Mouse (Mus musculus) adrenal gland, postnatal 4 days (tissue): ENCODE results near the gene Myrip. TPM values are rescaled to one million over a fixed set of nuclear protein-coding genes. Genes with fewer than 3 reads are reported as not detected.
"Not testable (repeated sequence)": the region's sequence is repeated elsewhere in the genome, so short reads cannot be mapped to it uniquely, and the experiment has no call there.

Source experiments
- DNase-seq, 2 experiments: peaks; one replicate each; pipeline ENCODE4 v3.0.0; 2021 to 2022; ENCODE audit warnings: low spot score in 2 of 2, mixed read lengths in 2 of 2
- long read RNA-seq, 2 experiments: library from polyadenylated mRNA; stranded (forward); transcript quantifications; one replicate each; pipeline ENCODE4 v2.0.0; 2021
- total RNA-seq, 2 experiments: library from RNA; stranded (reverse); gene quantifications; 2 replicates each; pipeline ENCODE4 v1.2.3; 2021

Myrip gene
- total RNA-seq = 10 to 100 TPM; 16.8 to 17.3 TPM
- long read RNA-seq, experiment 1, partial matches to known transcripts = 0 of 6 reads
- long read RNA-seq, experiment 1, other reads (novel, unspliced or antisense) = 6 of 6 reads
- long read RNA-seq, experiment 2, full-length matches to known transcripts = 1 of 9 reads
- long read RNA-seq, experiment 2, partial matches to known transcripts = 1 of 9 reads
- long read RNA-seq, experiment 2, other reads (novel, unspliced or antisense) = 7 of 9 reads

DNA sequence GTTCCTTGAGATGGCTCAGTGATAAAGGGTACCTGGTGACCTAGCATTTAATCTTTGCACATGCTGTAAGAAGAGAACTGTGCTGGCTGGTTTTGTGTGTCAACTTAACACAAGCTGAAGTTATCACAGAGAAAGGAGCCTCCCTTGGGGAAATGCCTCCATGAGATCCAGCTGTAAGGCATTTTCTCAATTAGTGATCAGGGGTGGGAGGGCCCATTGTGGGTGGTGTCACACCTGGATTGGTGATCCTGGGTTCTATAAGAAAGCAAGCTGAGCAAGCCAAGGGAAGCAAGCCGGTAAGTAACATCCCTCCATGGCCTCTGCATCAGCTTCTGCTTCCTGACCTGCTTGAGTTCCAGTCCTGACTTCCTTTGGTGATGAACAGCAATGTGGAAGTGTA is at the start of gene Myrip:
Gene Myrip, plus strand, starts transcription at position 301 of the 400 bp plus-strand sequence.
- not testable (repeated sequence) for DNase-seq

DNA sequence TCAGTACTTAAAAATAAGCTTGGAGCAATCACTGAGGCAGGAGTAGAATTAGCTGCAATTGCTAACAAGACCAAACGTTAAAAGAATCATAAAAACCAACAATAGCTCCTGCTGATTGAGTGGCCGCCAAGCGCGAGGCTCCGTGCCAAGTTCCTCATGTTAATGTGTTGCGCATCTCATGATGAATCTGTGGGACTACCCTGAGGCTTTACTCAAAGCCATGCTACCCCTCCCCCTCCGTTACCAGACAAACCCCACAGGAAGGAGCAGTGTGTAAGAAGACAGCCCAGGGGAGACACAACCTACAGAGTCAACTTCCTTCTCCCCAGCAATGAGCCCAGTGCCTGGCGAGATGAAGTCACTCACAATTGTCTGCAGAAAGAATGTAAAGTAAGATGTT is 41.5 kb upstream of the Myrip start:
- DNase-seq = no peak

DNA sequence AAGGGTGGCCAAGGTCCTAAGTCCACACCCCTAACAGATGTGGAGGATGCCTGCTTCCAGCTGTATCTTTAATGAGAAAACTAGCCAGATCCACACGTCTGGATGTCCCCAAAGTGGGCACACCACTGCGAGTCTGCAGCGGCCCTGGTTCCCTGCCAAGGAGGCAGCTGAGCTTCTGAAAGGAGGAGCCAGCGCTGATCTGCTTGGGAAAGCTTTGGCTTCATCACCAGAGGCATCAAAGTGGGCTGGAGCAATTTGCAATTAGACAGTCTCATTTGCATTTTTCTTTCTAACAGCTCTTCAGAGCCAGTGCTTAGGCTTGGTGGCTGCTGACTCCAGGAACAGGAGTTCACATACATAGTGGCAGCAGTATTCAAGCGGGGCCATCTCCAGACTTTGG is 37.3 kb upstream of the Myrip start:
- DNase-seq = no peak

DNA sequence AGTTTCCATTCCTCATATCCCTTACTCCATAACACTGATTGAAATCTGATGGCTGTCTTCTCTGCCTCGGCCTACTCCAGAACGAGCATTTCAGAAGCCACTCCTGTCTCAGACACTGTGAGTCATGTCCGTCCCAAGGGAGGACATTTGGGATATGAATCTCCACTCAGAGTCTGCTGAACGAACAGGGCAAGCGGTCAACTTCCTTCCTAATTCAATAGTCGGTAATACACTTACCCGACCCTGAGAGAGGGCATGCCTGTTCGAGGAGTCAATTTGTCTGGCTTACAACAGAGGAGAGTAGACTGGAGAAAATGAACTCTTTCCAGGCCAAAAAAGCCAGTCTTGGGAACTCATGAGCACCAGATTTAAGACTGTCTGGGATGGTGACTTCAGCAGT is 28.2 kb upstream of the Myrip start:
- DNase-seq = no peak

DNA sequence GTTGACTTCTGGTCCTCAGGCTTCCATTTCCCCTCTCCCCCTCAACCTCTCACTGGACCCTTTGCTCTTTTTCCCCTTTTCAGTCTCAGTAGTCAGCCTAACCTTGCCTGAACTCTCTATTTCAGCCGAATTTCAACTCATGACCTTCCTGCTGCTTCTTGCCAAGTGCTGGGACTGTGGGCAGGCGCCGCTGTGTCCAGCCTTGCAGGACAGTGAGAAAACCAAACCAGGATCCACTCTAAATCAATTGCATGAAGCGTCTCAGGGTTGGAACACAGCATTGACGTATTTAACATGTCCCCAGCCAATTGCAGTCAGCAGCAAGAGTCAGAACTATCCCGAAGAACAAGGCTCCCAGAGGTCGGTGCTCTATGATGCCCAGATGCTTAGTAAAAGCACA is 26.1 kb upstream of the Myrip start:
- DNase-seq = no peak

DNA sequence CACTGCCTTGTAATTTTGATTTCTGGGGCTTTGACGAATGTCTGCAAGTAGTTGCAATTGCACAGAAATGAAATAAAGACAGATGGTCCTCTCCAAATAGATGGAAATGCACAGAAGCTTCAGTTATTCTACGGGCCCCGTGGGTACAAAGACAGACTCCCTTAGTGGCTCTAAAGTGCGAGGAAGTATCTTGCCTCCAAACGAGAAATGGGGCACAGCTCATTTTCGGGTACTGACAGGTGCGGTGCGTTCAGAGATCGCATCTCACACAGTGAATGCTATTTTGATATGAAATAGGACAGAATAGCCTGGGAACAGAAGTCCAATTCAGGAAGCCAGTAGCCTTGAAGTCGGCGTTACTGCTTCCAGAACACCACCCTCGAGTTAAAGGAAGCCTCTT is 20.2 kb upstream of the Myrip start:
- no peak for DNase-seq

DNA sequence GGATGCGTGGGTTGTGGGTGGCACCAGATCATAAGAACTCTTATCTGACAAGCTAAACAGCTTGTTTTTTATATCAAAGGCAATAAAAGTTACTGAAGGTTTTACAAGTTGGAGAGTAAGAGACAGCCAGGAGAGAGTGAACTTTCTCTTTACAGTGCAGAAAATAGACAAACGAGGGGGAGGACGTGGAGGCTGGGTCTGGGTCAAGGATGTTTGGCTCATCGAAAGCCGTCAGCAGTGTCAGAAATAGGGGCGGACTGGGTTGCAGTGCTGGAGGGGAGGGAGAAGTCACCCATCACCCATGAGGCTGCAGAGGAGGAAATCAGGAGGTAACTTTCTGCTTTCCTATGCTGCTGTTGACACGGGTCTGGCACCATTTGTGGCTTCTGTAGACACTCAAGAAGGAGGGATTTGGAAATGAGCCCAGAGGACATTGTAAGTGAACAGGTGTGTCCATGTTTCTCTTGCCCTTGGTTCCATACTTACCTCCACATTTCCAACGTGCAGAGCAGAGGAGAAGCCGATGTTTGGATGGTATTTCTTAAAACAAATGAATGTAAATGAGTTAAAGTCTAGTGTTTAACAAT is 18.8 kb upstream of the Myrip start:
- no peak for DNase-seq

DNA sequence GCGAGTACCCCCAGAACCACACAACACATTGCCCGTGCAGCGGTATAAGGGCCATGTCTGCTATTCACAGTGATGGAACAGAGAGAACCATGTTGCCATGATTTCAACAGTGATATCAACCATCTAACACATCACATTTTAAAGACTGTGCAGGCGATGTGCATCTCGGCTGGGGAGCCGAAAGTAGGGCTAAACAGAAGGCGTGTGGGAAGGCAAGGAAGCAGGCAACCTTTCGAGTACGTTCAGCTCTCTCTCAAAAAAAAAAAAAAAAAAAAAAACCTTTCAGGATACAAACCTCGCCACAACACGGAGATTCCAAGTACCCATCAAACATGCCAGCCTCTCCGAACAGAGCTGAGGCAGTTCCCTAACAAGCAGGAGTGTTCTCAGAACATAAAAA is 17.8 kb upstream of the Myrip start:
- DNase-seq = no peak

DNA sequence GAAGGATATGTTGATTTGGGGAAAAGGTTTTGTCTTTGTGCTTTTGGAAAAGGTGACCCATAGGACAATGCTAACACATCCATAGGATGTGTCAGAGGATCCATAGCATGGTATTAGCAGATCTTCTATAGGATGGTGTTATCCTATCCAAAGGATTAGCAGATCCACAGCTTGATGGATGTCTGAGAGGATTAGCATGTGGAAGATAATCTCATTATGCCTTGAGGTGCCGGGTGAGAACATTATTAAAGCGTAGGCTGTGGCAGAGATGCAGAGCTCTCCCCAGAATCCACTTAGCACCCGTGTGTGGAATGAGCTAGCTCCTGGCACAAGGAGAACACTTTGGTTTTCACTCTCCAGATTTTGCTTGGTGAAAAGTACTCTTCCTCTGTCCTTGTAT is 13.3 kb upstream of the Myrip start:
- DNase-seq = no peak

DNA sequence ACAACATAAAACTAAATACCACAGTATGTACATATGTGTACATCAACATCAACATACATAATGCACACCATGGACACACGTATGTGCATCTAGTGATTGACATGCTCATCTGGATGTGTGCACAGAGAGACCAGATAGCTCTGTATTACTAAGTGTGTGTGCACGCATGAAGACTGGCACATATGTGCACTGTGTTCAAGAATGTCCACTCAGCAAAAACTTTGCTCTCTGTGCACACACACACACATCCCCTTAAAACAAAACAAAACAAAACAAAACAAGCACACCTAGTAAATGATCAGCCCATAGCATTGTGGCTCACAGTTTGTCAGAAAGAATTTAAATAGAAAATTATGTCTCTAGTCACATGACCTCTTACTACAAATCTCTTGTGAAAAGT is 10.9 kb upstream of the Myrip start:
- DNase-seq = no peak

DNA sequence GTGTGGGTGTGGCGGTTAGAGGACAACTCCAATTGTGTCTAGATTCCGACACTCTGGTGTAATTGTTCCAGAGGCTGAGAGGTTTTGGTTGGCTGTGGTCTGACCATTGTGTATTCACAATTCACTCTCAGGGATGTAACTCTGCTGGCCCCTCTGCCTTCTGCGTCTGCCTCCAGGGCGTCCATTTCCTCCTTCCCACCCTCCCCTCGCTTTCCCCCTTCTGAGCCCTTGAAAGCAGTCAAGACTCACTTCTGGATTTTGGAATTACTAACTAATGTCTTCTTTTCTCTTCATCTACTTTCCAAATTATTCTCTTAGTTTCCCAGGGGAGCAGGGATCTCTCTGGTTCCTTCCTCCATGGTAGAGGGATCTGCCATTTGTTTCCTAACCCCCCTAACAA is 8.8 kb upstream of the Myrip start:
- no peak for DNase-seq

DNA sequence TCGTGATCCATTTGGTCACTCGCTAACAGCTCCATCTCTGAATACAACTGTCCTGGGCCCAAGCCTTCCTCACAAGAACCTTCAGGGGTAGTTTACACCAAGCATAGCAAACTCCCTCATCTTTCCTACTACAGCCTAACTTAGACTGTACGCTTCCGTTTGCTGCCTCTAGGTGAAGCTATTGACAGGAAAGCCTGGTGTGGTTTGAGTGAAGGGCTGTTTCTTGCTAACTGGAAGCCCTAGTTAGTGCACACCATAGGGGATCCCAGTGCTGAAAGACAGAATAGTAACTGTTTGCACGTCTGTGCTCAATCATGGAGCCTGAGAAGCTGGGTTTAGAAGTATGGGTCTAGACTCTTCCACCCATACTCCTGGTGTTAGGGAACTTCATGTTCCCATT is 5.8 kb upstream of the Myrip start:
- no peak for DNase-seq

DNA sequence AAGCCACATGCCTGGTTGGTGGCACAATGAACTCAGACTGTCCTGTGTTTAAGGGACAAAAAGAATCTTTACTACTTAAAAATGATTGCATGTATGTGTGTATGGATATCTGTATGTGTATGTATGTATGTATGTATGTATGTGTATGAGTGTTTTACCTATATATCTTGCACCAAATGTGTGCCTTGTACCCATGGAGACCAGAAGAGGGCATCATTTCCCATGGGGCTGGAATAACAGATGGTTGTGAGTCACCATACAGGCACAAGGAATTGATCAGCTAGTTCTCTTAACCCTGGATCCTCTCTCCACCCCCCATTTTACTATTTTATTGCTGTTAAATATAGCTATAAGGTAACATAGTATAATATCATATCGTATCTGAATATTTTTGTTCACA is 4.4 kb upstream of the Myrip start:
- no peak for DNase-seq

DNA sequence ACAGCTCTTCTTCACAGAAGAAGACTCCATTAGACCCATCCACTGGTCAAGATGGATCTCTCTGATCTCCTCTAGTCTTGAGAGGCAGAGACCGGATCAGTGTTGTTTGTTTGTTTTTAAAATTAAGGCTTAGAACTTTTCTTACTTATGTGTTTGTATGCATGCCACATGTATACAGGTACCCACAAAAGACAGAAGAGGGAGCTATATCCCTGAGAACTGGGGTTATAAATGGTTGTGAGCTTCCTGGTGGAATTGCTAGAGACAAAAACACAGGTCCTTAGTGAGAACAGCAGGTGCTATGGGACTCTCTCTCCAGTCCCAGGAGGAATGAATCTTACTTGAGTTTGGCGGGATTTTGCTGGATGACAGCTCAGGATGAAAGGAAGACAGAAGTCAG is 1.9 kb upstream of the Myrip start:
- no peak for DNase-seq

DNA sequence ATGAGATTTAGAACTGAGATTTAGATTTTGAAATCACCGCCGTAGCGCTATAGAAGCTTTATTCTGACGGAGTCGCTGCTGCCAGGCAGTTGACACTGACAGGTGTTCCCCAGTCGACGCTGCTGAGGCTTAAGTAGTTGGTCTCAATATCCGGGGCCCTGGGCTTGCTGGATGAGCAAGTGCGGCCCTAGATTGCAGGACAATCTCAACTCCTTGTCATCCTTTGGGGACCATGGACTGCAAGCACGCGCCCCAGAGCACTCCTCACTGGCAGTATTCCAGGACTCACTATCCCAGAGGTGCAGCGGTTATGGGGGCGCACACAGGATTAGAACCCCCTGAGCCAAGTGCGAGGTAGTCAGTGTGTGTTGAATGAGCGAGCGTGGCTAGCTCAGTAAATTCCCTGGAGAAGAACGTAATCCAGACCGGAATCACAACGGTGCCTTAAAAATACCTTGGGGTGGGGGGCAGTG is 1.7 kb downstream of the Myrip start:
- no peak for DNase-seq

DNA sequence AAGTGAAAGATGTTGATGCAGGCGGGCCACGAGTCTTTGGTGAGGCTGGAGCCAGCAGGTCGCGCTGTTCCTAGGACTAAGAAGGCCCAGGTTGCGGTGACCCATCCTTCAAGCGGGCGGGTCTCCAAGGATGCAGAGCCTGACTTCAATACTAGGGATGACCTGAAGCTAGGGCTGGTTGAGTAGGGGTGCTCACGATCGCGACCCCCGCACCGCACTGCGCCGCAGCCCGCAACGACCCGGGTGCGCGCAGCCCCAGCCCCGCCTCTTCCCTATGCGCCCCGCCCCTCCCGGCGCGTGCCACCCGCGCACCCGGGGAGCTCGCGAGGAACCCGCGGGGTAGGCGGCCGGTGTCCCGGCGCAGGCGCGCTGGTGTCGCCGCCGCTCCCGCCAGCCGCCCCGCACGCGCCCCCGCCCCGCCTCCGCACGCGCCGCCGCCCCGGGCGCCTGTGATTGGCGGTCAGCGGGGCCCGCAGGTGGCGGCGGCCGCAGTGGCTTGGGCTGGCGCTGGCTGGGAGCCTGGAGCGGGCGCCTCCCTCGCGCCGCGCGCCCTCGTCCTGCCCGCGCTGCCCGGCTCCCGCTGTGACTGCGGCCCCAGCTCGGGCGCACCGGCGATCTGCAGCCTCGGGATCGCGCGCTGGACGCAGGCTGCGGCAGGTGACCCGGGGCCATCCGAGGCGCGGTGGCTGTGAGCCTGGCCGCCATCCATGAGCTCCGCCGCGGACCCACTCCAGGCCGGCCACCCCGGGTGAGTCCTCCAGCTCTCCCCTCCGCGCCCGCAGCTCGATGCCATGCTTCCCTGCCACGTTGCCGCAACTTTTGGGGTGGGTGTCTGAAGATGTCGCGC is 2.4 kb downstream of the Myrip start:
- DNase-seq = no peak

DNA sequence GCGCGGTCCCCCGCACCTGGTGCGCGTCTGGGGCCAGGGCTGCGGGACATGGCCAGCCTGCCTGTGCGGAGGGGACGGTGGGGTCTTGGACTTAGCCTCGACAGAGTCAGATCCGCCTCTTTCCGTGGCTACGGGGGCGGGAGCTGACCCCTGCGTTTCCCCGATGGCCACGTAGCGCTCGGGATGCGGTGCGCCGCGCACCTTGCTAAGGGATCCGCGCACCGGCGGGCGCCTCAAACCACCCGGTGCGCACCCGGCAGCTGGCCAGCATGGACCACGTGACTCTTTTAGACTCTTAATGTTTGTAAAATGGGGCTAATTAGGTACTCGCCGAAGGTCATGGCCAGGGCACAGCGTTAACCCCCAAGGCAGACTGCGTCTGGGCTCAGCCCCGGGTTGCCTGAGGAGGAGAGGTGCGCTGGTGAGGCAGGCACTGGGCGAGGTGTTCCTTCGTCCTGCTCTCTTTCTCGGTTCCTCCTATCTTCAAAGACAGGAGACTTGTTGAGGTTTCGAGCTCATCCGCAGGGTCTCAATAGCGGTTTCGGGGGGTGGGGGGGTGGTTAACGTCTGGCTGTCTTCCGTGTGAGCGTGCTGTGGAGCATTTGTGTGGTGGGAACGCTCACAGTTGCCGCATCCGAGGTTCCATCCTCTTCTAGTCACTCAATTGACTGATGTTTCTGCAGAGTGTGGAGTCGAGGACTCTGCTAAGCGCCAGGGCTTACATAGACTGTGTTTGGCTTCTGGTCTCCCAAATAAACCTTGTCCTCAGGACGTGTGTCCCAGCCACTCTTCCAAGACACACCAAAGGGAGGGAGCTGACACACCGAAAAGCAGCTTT is 3.2 kb downstream of the Myrip start:
- no peak for DNase-seq

DNA sequence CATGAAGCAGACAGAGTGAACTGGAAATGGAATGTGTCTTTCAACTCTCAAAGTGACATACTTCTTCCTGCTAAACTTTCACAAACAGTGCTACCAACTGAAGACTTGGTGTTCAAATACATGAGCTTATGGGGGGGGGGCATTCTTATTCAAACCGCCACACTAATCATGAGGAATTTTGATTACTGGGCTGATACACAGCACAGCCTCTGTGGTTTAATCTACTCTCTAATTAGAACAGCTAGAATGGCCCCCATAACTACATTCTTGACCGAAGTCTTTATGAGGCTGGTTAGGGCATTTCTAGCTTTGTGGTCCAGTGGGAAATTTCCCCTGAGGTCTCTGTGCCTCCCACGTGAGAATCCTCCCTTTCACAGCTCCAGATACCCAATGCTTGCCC is 13.9 kb downstream of the Myrip start:
- no peak for DNase-seq

DNA sequence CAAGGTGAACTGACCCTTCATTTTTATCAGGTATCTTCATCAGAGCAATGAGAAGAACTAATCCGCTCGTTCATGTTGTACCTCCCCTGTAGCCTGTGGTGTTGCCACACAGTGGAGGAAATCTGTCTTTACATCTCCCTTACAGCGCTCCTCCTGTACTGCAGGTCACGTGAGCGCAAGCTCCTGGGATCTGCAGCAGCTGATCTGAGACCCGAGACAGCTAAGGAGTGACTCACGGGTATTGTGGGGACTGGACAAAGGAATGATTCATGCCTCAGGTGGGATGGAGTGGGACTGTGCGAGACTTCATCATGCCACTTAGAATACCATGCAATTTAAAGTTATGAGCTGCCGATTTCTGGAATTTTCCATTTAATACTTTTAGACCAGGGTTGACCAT is 17.8 kb downstream of the Myrip start:
- DNase-seq = no peak

DNA sequence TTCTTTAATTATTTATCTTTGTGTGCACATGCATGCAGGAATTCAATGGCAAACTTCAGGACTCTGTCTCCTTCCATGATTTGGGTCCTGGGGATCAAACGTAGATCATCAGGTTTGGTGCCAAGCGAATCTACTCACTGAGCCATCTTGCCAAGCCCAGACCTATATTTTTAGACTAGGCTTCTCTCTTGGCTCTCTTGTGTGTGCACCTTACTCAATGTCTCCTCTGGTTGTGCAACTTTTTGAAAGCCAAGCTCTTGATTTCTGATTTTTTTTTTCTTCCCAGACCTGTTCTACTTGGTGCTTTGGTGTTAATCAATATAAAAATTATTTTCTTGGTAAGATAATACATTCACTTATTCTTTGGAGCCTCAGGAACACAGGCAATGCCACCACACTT is 19.3 kb downstream of the Myrip start:
- no peak for DNase-seq

DNA sequence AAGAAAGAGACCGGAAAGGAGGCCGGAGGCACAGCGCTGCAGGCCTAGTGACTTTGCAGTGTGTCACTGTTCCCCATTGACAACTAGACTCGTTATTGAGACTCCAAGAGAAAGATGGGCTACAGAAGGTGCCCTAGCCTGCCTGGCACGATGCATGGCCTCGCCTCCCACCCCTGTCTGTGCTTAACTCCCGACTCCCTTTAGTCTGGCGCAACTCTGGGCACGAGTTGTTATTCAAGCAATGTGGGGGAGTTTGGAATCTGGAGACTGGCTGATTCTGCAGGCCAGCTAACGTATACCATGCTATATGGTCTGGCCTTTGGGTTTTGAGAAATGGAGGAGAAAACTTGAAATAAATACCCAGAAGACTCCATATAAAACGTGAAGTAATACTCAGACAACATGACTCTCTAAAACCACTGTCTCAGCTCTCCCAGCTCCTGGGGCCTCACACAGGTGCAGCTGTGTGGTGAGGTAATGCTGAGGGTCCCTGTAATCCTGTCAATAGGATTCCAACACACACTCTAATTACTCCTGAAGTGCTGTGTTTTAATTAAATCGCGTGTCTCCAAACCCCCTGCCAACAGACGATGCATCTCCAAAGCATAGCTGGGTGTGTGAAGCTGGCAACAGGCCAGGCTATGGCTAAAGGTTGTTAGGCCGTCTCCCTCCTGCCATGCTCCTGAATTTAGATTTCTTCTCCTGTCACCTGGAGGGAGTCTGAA is 21.6 kb downstream of the Myrip start:
- DNase-seq = no peak
